Mouse (Mus musculus): ENCODE measurements around the gene Kazn.

The Kazn gene

GRCm38 (mm10) chr4:142242750-142243383 lies 3.7 kb upstream of the Kazn start:
- DNase-seq (ENCODE audit: extremely low read depth, low read depth, low spot score): no peak

- no peak for DNase-seq (ENCODE audit: extremely low read depth, low read depth, low spot score)
Observed at GRCm38 (mm10) chr4:142242164-142242563, 3.0 kb upstream of the Kazn start.

DNA sequence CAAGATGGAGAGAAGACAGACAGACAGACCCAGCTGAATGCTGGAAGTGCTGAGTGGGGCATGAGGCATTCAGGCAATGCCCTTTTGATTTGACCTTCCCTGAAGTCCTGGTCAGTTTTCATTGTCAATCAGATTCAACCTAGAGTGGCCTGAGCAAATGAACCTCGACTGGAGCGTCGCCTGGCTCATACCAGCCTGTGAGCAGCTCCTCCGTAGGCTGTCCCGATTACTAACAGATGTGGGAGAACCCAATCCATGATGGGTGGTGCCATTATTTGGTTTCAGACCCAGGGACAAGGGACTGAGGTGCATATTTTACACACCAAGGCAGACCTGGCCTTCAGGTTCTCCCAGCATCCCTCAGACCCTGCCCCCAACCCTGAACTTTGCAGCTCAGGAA lies 1.7 kb upstream of the Kazn start:
- DNase-seq (ENCODE audit: extremely low read depth, low read depth, low spot score): no peak

GRCm38 (mm10) chr4:142238486-142239239 lies 538 bp downstream of the Kazn start:
- no peak for DNase-seq (ENCODE audit: extremely low read depth, low read depth, low spot score)

- no peak for DNase-seq (ENCODE audit: extremely low read depth, low read depth, low spot score)
Observed at GRCm38 (mm10) chr4:142238041-142238440, 1.2 kb downstream of the Kazn start.

DNA sequence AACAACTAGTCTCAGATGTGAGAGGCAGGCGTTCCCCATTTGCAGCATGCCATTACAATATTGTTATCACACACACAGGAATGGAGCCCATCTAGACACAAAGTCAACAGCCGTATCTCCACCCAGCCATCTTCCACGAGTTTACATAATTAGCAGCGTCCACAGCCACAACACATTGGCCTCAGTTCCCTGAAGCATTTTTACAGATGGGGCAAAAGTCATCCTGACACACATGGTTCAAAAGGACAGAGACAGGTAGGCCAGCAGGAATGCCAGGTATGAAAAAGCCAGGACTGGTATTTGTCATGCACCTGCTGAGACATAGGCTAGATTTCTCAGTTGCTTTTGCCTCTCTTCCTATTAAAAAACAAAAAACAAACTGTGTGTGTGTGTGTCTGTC lies 2.5 kb downstream of the Kazn start:
- DNase-seq (ENCODE audit: extremely low read depth, low read depth, low spot score): no peak

- DNase-seq (ENCODE audit: extremely low read depth, low read depth, low spot score): no peak
Observed at GRCm38 (mm10) chr4:142235426-142235825, 3.8 kb downstream of the Kazn start.

DNA sequence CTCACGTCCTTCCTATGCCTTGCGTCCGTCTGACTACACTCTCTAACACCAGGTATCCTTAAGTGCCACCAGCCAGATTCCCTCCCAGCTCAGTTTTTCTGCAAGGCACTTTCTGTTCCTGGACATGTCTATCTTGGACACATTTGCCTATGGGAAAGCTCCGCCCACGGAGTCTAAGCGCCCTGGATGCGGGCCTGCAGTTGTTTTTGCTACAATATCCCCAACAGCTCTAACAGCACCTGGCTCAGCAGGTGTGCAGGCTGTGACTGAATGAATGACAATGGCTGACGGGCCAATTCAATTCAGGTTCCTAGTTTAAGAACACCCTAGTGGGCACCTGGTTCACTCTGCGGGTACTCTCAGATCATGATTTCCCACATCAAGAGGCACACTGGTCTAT lies 4.4 kb downstream of the Kazn start:
- DNase-seq (ENCODE audit: extremely low read depth, low read depth, low spot score): no peak

DNA sequence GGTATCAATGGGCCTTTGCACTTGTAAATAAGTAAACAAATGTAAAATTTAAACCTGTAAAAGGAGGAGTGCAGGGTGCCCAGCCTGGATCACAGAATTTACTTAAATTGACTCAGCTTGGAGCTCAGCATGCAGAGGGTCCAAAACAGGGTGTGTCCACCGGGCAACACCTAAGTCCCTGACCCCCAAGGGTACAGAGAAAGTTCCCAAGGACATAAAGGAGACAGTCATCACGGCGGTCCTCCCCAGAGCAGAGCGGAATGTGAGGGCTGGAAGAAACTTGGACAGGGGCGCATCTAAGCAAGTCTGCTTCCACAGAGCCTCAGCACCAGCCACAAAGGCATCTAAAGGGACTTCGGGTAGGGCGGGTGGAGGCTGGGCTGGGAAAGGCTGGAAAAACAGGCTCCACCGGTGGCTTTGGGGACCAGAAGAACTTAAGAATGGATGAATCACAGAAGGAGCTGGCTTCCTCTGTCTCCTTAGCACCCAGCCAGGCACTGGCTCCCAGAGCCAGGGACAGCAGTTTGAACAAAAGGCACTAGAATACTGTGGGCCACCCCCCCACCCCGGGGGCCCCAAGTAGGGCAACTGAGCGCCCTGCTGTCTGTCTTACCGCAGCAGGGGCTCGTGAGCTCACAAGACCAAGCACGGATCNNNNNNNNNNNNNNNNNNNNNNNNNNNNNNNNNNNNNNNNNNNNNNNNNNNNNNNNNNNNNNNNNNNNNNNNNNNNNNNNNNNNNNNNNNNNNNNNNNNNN lies 10.2 kb downstream of the Kazn start:
- DNase-seq (ENCODE audit: extremely low read depth, low read depth, low spot score): no peak

DNA sequence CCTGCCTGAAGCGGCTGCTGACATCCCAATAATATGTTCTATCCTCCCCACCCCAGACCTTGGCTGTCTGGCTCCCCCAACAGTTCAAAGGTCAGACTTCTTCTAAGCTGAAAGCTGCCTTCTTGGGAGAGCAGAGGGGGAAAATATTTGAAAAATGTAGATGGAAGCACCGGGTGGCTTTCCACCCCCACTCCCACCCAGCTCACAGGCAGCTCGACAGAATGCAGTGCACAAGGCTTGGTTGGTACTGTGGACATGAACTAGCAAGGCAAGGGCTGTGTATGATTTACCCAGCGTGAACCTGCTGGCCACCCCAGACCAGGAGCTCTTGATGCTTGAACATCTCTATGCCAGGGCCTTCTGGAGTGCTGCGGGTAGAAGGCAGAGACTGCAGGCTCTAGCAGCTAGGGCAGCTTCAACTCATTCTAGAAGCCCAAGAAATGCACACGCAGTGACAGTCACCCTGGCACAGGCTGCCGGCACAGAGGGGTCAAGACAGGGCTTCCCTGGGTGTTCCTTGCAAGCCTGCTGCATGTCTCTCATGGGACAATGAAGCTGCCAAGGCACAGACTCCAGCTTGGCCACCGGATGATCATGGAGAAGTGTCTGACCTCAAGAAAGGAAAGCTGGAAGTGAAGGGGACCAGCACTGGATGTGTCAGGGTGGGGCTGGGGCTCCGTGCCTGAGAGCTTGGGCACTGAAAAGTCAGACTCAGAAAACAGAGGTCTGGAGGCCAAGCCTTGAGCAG lies 15.1 kb downstream of the Kazn start:
- DNase-seq (ENCODE audit: extremely low read depth, low read depth, low spot score): no peak

DNA sequence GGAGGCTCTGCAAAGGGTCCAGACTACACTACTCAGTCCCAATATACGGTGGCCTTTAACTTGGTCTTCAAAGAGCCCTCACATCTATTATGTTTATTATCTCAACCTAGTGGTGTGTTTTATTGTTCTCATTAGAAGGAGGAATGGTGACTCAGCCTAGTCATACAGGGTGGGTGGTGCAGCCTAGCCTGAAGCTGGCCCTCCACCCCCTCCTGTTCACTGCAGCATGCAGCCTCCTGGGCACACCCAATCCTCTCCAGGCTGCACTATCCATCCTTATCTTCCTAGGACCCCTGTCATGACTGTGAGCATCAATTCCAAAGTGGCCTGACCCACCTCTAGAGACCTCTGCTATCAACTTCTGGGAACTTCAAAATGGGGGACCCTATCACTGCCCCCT lies 16.8 kb downstream of the Kazn start:
- no peak for DNase-seq (ENCODE audit: extremely low read depth, low read depth, low spot score)

GRCm38 (mm10) chr4:142221757-142222072 lies 17.5 kb downstream of the Kazn start:
- no peak for DNase-seq (ENCODE audit: extremely low read depth, low read depth, low spot score)

- DNase-seq (ENCODE audit: extremely low read depth, low read depth, low spot score): no peak
Observed at GRCm38 (mm10) chr4:142221025-142221756, 18.0 kb downstream of the Kazn start.

DNA sequence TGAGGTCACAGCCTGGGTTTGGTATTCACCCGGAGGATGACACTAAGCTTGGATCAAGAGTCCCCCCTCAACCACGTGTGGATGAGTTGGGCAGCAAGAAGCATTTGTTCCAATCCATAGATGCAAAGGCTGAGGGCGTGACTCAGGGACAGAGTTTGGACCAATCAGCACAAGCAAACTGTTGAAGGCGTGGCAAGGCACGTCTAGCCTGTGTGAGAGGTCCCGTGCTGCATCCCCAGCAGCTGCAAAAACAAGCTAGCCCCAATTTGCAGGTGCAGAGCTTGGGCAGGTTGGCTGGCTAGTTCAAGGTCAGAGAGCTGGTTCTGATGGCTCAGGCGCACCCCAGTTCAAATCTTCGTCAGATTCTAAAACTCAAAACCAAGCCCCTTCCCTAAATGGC lies 20.2 kb downstream of the Kazn start:
- DNase-seq (ENCODE audit: extremely low read depth, low read depth, low spot score): no peak

GRCm38 (mm10) chr4:142217048-142217447 lies 22.2 kb downstream of the Kazn start:
- no peak for DNase-seq (ENCODE audit: extremely low read depth, low read depth, low spot score)

GRCm38 (mm10) chr4:142215760-142216159 lies 23.4 kb downstream of the Kazn start:
- DNase-seq (ENCODE audit: extremely low read depth, low read depth, low spot score): no peak

DNA sequence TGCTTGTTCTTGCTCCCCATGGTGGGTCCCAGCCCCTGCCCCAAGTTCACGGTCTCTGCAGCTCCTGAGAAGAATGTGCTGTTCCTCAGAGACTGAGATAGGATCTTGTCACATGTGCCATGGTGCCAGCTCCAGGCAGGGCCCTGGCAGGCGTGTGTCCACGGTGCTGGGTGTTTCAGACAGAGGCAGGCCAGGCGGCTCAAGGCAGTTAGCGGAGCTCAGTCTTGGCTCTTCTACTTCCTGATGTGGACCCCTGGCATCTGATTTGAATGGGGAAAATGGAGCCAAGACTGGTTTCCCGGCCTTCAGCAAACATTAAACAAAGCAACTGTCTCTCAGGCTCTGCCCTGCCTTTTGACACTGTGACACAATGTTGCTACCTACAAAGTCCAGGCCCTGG lies 24.7 kb downstream of the Kazn start:
- no peak for DNase-seq (ENCODE audit: extremely low read depth, low read depth, low spot score)

DNA sequence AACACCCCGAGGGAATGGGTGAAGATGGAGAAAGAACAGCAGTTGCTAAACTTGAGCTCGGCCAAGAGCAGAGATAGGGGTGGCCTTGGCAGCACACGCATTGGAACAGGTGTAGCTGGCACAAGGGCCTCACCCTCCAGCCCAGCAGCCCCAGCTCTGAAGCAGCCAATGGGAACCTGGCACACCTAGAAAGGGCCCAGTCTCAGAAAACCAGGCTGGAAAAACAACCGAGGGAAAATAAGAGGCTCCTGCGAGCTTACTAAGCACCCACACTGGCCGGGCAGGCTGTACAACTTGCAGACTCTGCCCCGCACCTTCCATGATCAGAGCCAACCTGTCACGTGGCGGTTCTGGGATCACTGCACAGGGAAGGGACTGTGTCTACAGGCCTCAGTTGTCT lies 26.8 kb downstream of the Kazn start:
- DNase-seq (ENCODE audit: extremely low read depth, low read depth, low spot score): no peak

DNA sequence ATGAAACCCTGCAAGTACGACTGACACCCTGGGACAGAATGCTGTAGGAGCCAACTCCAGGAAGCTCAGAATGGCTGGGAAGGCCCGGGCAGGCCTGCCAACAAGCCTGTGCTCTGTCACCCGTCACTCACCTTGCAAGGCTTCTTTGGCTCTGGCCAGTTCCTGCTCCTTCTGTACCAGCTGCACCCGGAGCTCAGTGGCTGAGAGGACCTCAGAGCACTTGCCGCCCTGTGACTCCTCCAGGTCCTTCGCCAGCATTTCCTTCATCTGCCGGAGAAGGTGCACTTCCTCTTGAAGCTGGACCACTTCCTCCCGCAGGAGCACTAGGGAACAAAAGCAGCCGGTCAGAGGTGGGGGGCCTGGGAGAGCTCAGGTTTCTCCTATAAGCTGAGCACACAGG lies 29.3 kb downstream of the Kazn start:
- no peak for DNase-seq (ENCODE audit: extremely low read depth, low read depth, low spot score)

DNA sequence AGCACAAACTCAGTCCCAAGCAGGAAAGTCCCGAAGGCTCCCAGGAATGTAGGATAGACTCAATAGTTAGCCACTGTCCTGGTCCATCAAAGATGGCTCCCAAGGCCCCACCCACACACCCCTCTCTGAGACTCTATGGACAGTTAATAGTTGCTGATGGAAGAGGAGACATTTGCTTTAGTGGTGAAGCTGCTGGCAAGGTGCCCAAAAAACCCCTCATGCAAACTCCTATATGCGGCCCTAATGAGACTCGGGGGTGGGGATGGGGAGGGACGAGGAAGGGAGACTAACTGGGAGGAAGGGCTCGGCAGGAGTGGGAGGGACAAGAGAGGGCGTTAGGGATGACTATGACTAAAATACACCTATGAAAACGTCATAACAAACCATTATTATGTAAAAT lies 29.7 kb downstream of the Kazn start:
- DNase-seq (ENCODE audit: extremely low read depth, low read depth, low spot score): no peak

DNA sequence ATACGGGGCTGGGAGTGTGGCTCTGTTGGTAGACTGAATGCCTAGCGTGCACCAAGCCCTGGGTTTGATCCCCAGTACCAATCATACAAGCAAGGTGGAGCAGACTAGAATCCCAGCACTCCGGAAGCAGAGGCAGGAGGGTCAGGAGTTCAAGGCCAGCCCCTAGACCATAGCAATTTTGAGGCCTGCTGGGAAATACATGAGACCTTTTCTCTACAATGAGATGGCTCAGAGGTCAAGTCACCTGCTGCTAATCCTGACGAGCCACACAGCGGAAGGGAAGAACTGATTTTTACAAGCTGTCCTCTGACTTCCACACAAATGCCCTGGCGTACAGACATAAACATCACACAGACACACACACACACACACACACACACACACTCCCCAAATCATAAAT lies 33.5 kb downstream of the Kazn start:
- DNase-seq (ENCODE audit: extremely low read depth, low read depth, low spot score): no peak
